Mouse (Mus musculus) heart, adult 11 months (tissue): ENCODE data around the gene Amy2a1.
"Not testable (repeated sequence)": the region's sequence is repeated elsewhere in the genome, so short reads cannot be mapped to it uniquely, and the experiment has no call there.

Source experiments
- DNase-seq: peaks from one replicate; pipeline ENCODE4 v3.0.0; 2022

The Amy2a1 gene

DNA sequence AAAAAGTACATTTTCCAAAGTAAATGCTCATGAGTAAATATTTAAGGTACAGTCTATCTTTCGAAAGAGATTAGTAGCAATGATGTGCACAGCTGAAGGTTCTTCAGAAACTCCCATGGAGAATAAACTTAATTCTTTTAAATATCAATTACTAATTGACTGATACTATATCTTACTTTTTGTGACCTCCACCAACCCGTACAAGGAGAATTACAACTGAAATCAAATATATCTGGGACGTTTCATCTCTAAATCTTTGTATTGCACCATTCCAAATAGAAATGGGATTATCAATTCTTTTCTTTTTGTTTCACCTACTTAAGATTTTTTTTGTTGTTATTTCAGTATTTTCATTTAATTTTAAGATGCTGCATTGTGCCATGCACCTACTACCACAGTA is at the start of gene Amy2a1:
Gene Amy2a1, minus strand, starts transcription at position 101 of the 400 bp plus-strand sequence.
- DNase-seq = not testable (repeated sequence)

DNA sequence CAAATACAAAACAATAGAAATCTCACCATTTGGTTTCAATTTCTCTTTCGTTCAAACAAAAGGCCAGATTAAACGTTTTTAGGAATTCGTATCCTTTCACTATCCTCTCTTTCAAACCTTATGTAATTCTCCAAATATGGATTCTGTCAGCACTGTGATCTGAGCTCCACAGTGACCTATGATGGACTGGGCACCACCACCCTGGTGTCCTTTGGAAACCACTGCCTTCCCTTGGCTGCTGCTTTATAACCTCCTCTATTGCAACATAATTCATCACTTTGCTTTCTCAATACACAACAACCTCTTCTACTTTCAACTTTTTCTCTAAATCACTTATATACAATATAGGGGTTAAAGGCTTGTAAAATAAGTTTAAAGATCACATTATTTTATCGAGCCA is 42.4 kb upstream of the Amy2a1 start:
- no peak for DNase-seq

DNA sequence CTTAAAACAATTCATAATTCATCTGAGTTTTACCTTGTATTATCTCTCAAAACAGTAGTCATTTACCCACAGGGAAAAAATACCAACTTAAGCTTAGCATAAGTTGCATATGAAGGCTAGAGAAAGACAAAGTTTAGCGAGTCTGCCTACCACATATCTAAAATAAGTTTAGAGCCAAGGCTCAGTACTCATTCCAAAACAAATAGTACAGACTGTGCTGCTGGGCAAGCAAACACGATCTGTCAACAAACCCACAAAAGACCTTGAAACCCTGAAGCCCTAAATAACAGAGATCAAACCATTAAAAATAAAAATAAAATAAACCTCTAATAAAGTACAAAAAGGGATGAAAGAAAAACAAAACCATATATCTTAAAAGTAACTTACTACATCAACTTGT is 41.9 kb upstream of the Amy2a1 start:
- no peak for DNase-seq

DNA sequence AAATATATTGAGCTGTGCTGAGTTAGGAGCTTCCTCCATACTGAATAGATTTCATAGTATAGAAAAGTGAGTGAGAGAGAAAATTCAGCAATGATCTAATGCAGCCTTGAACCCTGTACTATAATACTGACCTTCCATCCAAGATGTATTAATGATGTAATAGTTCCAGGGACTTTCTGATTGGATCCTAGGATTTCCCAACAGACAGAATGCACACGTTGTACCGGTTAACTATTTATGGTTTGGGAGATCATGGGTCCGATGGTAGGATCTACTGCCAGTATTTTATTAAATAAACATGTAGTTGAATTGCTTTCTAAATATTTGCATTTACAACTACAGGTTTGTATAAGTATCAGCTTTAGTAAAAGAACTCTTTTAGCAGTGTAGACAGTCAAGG is 39.9 kb upstream of the Amy2a1 start:
- no peak for DNase-seq

DNA sequence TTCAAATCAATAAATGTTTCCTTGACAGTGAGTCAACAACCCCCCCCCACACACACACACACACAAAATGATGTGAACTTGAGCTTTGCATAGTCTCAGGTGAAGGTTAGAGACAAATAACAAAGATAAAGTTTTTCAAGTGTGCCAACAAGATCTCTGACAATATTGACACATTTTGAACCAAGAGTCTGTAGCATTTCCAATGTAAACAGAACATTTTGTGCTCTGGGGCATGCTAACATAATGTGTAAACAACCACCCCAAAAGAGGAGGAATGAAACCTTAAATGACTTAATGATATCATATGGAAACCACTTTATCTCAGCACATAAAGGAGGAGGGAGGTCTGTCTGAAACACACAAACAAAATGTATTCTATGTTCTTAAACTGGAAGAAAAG is 7.5 kb upstream of the Amy2a1 start:
- DNase-seq = no peak
